Comparison of ENCODE assay signal across 8 mouse cellular contexts in genomic region chr7:135715642-135716444, GRCm38 (mm10). TPM values are rescaled to one million over a fixed set of nuclear protein-coding genes. Genes with fewer than 3 reads are reported as not detected.
DNase-seq lines count a peak whose midpoint lies in the region; ATAC-seq and TF ChIP-seq lines count a peak whose summit lies in the region.

Mki67 (minus strand) TSS chr7:135716361.

- peak within 1 kb of the TSS; percentile 90 for H3K9ac ChIP-seq in heart, embryonic 16.5 days (ENCODE audit: low read length)
- H3K9ac ChIP-seq in limb, embryonic 12.5 days (replicated peaks), result peak within 1 kb of the TSS; percentile 92
- peak within 1 kb of the TSS; percentile 52 for H3K9ac ChIP-seq in midbrain, embryonic 14.5 days (replicated peaks; ENCODE audit: low read length)

- no peaks in the 10 kb centered on the region for H3K9me3 ChIP-seq in E14TG2a.4 (ENCODE audit: low read length)
- H3K9me3 ChIP-seq in heart, embryonic 16.5 days (replicated peaks; ENCODE audit: control insufficient read depth, low read length), result no peaks in the 10 kb centered on the region
- no peaks in the 10 kb centered on the region for H3K9me3 ChIP-seq in limb, embryonic 12.5 days
- H3K9me3 ChIP-seq in midbrain, embryonic 14.5 days (ENCODE audit: control insufficient read depth, low read length), result no peaks in the 10 kb centered on the region

- peak; percentile 58 for ATAC-seq in heart, embryonic 16.5 days (replicated peaks; ENCODE audit: extremely low read depth, insufficient read depth, low FRiP score)
- peak; percentile 58 for ATAC-seq in limb, embryonic 12.5 days (ENCODE audit: insufficient number of reproducible peaks, insufficient read depth, low FRiP score, low TSS enrichment, low read depth)
- no peak; the same call in 1 of the 2 replicates for ATAC-seq in midbrain, embryonic 14.5 days (ENCODE audit: low FRiP score, low TSS enrichment)

- H3K4me3 ChIP-seq in E14TG2a.4 (replicated peaks; ENCODE audit: low read length), result peak within 1 kb of the TSS; percentile 94
- H3K4me3 ChIP-seq in heart, embryonic 16.5 days (ENCODE audit: low read length), result peak within 1 kb of the TSS; percentile 82
- H3K4me3 ChIP-seq in limb, embryonic 12.5 days (replicated peaks), result peak within 1 kb of the TSS; percentile 87
- peak within 1 kb of the TSS; percentile 76 for H3K4me3 ChIP-seq in midbrain, embryonic 14.5 days (replicated peaks; ENCODE audit: low read depth, low read length)

- under 1% methylated on average over 66 of the region's 82 CpGs for WGBS in heart, embryonic 16.5 days
- under 1% methylated on average over 80 of the region's 82 CpGs for WGBS in limb, embryonic 12.5 days
- WGBS in midbrain, embryonic 14.5 days, result under 1% methylated on average over 68 of the region's 82 CpGs

- peak; percentile 57 for DNase-seq in A20 (ENCODE audit: low read depth, low spot score)
- DNase-seq in embryo, embryonic 11 days, result peak; percentile 53
- peak; percentile 48 for DNase-seq in midbrain, embryonic 14.5 days
- DNase-seq in thymus, postnatal 0 days (ENCODE audit: low spot score), result peak; percentile 38
- no peak for DNase-seq in layer of hippocampus, adult 9-10 months (ENCODE audit: low spot score)

- H3K4me2 ChIP-seq in heart, embryonic 16.5 days (ENCODE audit: low read depth, low read length), result peak within 1 kb of the TSS; percentile 68
- H3K4me2 ChIP-seq in limb, embryonic 12.5 days, result peak within 1 kb of the TSS; percentile 78
- peak within 1 kb of the TSS; percentile 96 for H3K4me2 ChIP-seq in midbrain, embryonic 14.5 days (ENCODE audit: low read length)

- TF ChIP-seq CTCF in E14TG2a.4 (conservative IDR thresholded peaks at IDR 0.05; ENCODE audit: low read length), result no peak

- H3K27ac ChIP-seq in heart, embryonic 16.5 days (ENCODE audit: low read length), result peak within 1 kb of the TSS; percentile 66
- peak within 1 kb of the TSS; percentile 81 for H3K27ac ChIP-seq in limb, embryonic 12.5 days
- no peak within 1 kb of the TSS for H3K27ac ChIP-seq in midbrain, embryonic 14.5 days (replicated peaks; ENCODE audit: low read depth, low read length)

- H3K4me1 ChIP-seq in E14TG2a.4 (replicated peaks; ENCODE audit: low read depth, low read length), result peaks cover 46% of the 10 kb centered on the region
- peaks cover 12% of the 10 kb centered on the region for H3K4me1 ChIP-seq in heart, embryonic 16.5 days (ENCODE audit: control insufficient read depth, insufficient read depth, low read length)
- peaks cover 30% of the 10 kb centered on the region for H3K4me1 ChIP-seq in limb, embryonic 12.5 days (replicated peaks)
- H3K4me1 ChIP-seq in midbrain, embryonic 14.5 days (ENCODE audit: control insufficient read depth, insufficient read depth, low read length), result 0 out of 2 replicates have a peak, but pooled peaks cover 4% of the 10 kb centered on the region

- H3K36me3 ChIP-seq in E14TG2a.4 (ENCODE audit: insufficient read depth, low read length), result peaks cover 17% of the 10 kb centered on the region
- H3K36me3 ChIP-seq in heart, embryonic 16.5 days (ENCODE audit: control insufficient read depth, insufficient read depth), result no peaks in the 10 kb centered on the region
- H3K36me3 ChIP-seq in limb, embryonic 12.5 days, result no peaks in the 10 kb centered on the region
- no peaks in the 10 kb centered on the region for H3K36me3 ChIP-seq in midbrain, embryonic 14.5 days (ENCODE audit: control insufficient read depth, insufficient read depth, low read length)

- no peaks in the 10 kb centered on the region for H3K27me3 ChIP-seq in E14TG2a.4 (ENCODE audit: insufficient read depth, low read length)
- H3K27me3 ChIP-seq in heart, embryonic 16.5 days (ENCODE audit: control insufficient read depth, insufficient read depth, low read length), result no peaks in the 10 kb centered on the region
- no peaks in the 10 kb centered on the region for H3K27me3 ChIP-seq in limb, embryonic 12.5 days
- no peaks in the 10 kb centered on the region for H3K27me3 ChIP-seq in midbrain, embryonic 14.5 days (ENCODE audit: control insufficient read depth, insufficient read depth, low read length)

RNA-seq across cellular contexts. Expression of gene Mki67, which starts in this region (rescaled TPM):
- 25.1 TPM in 2 replicates for polyA plus RNA-seq in heart, embryonic 16.5 days (2015; fragmentation: Nextera tagmentation; extraction: Ambion mirVana)
- 50.5 and 51.2 TPM in 2 replicates for polyA plus RNA-seq in limb, embryonic 12.5 days (2016; fragmentation: Nextera tagmentation; extraction: Ambion mirVana)
- polyA plus RNA-seq in midbrain, embryonic 14.5 days (2014; fragmentation: Nextera tagmentation; extraction: Ambion mirVana), result 6.4 and 12.5 TPM in 2 replicates
- 47.6 and 52.3 TPM in 2 replicates for polyA plus RNA-seq in thymus, postnatal 0 days (2015; fragmentation: Nextera tagmentation; extraction: Ambion mirVana)
